Mouse (Mus musculus) ES-Bruce4 (cell line): ENCODE measurements around the gene Sept4. TPM values are rescaled to one million over a fixed set of nuclear protein-coding genes. Genes with fewer than 3 reads are reported as not detected.

ENCODE experiments used
- H3K27ac ChIP-seq: 2 replicates; pipeline ENCODE4 v1.5.1; 2012; ENCODE audit warnings: low read length, inconsistent platforms; ENCODE audit not compliant: insufficient read depth
- H3K27me3 ChIP-seq: 2 replicates; pipeline ENCODE4 v1.6.1; 2012; ENCODE audit warnings: mild to moderate bottlenecking, low read length, inconsistent platforms; ENCODE audit not compliant: control insufficient read depth, poor library complexity, insufficient read depth, severe bottlenecking
- H3K36me3 ChIP-seq: 2 replicates; pipeline ENCODE4 v1.6.1; 2012; ENCODE audit warnings: inconsistent platforms, mild to moderate bottlenecking, low read length, moderate library complexity; ENCODE audit not compliant: control insufficient read depth, poor library complexity, insufficient read depth, severe bottlenecking
- H3K4me1 ChIP-seq: one replicate; pipeline ENCODE4 v1.8.1; 2011; ENCODE audit warnings: low read length; ENCODE audit not compliant: control insufficient read depth, insufficient read depth
- H3K4me3 ChIP-seq: 2 replicates; pipeline ENCODE4 v1.5.1; 2011; ENCODE audit warnings: low read depth, mild to moderate bottlenecking, low read length
- H3K9ac ChIP-seq: 2 replicates; pipeline ENCODE4 v1.6.1; 2012; ENCODE audit warnings: low read depth, mild to moderate bottlenecking, inconsistent platforms; ENCODE audit not compliant: poor library complexity, severe bottlenecking
- H3K9me3 ChIP-seq: replicated peaks from 2 replicates; pipeline ENCODE4 v1.6.1; 2012; ENCODE audit warnings: mild to moderate bottlenecking, low read length, inconsistent platforms; ENCODE audit not compliant: control insufficient read depth, poor library complexity, insufficient read depth, severe bottlenecking
- CTCF ChIP-seq: IDR thresholded peaks from one replicate; pipeline ENCODE4 v1.8.1; 2011; ENCODE audit warnings: low read depth, low read length
- EP300 ChIP-seq: IDR thresholded peaks from 2 replicates; pipeline ENCODE4 v1.6.1; 2011; ENCODE audit warnings: low read depth, low read length; ENCODE audit not compliant: insufficient read depth
- POLR2A ChIP-seq: IDR thresholded peaks from one replicate; pipeline ENCODE4 v1.8.1; 2011; ENCODE audit warnings: low read length; ENCODE audit not compliant: insufficient read depth
- polyA plus RNA-seq: library from polyadenylated mRNA; stranded (reverse); fragments of >200 nt; gene quantifications from 2 replicates; pipeline ENCODE4 v1.2.4, GENCODE M21; 2011; ENCODE audit warnings: low read depth; ENCODE audit not compliant: missing spikeins, insufficient read depth, insufficient read length

Sept4 gene
- polyA plus RNA-seq, 1 experiment: 68.5 TPM

- H3K36me3 ChIP-seq: no peaks in the 10 kb centered on the region
- H3K4me3 ChIP-seq: peak overlapping the region; percentile 61
- peak overlapping the region; percentile 60; the same call in 1 of the 2 replicates for H3K9ac ChIP-seq
- no peaks in the 10 kb centered on the region for H3K9me3 ChIP-seq
- TF ChIP-seq CTCF (no peak), EP300 (no peak), POLR2A (no peak)
- H3K4me1 ChIP-seq: no peaks in the 10 kb centered on the region
- no peaks in the 10 kb centered on the region for H3K27me3 ChIP-seq
- H3K27ac ChIP-seq: no peak overlapping the region
Observed at GRCm38 (mm10) chr11:87638793-87639192, 70.1 kb downstream of the Sept4 start.

- H3K4me3 ChIP-seq: peak overlapping the region; percentile 61
- TF ChIP-seq EP300 (no peak), POLR2A (no peak), CTCF (no peak)
- H3K9ac ChIP-seq: peak overlapping the region; percentile 60; the same call in 1 of the 2 replicates
- no peak overlapping the region for H3K27ac ChIP-seq
- H3K36me3 ChIP-seq: no peaks in the 10 kb centered on the region
- H3K4me1 ChIP-seq: no peaks in the 10 kb centered on the region
- no peaks in the 10 kb centered on the region for H3K27me3 ChIP-seq
- H3K9me3 ChIP-seq: no peaks in the 10 kb centered on the region
Observed at GRCm38 (mm10) chr11:87639206-87639605, 70.5 kb downstream of the Sept4 start.

Other genes with a start within 250 kb of the Sept4 start
- gene Ppm1e, start 209.9 kb upstream of the Sept4 start, polyA plus RNA-seq: 1.2 and 1.4 TPM in 2 replicates
- 30.9 and 31.0 TPM in 2 replicates for gene Rad51c, start 163.9 kb upstream of the Sept4 start, polyA plus RNA-seq
- 15.9 and 17.9 TPM in 2 replicates for gene Tex14, start 163.8 kb upstream of the Sept4 start, polyA plus RNA-seq
- gene Gm11492, start 2.2 kb upstream of the Sept4 start, polyA plus RNA-seq: 0.46 TPM in 1 of 2 replicates, not detected in the other
- gene Mtmr4, start 23.3 kb downstream of the Sept4 start, polyA plus RNA-seq: 47.7 and 50.4 TPM in 2 replicates
- 1.5 and 1.6 TPM in 2 replicates for gene Hsf5, start 48.3 kb downstream of the Sept4 start, polyA plus RNA-seq
- 2.8 and 4.9 TPM in 2 replicates for gene Rnf43, start 93.8 kb downstream of the Sept4 start, polyA plus RNA-seq
- gene Supt4a, start 168.6 kb downstream of the Sept4 start, polyA plus RNA-seq: 83.6 and 86.3 TPM in 2 replicates
- 3.2 and 5.1 TPM in 2 replicates for gene Tspoap1, start 191.6 kb downstream of the Sept4 start, polyA plus RNA-seq
- gene Mpo, start 224.7 kb downstream of the Sept4 start, polyA plus RNA-seq: not detected in 2 replicates